Mouse (Mus musculus) heart, embryonic 12.5 days (tissue): ENCODE measurements around the gene Tom1l2. TPM values are rescaled to one million over a fixed set of nuclear protein-coding genes. Genes with fewer than 3 reads are reported as not detected.
A peak's percentile ranks its signal among the peaks of the same experiment; 100 is the strongest.

ENCODE experiments used
- ATAC-seq: fragments of 200-750 bp; cut with Nextera tagmentation; 2 replicates; pipeline ENCODE4 v1.8.0; 2017; ENCODE audit warnings: moderate TSS enrichment, moderate library complexity; ENCODE audit not compliant: insufficient number of reproducible peaks, low FRiP score
- H3K27ac ChIP-seq: fragments of 300-500 bp; sonication (generic); 2 replicates; pipeline ENCODE4 v1.5.1; 2016; ENCODE audit warnings: mild to moderate bottlenecking, moderate library complexity; ENCODE audit not compliant: poor library complexity, severe bottlenecking
- H3K27me3 ChIP-seq: fragments of 300-500 bp; sonication (generic); replicated peaks from 2 replicates; pipeline ENCODE4 v1.6.1; 2016; ENCODE audit warnings: mild to moderate bottlenecking, moderate library complexity
- H3K36me3 ChIP-seq: fragments of 300-500 bp; sonication (generic); 2 replicates; pipeline ENCODE4 v1.6.1; 2016; ENCODE audit warnings: mild to moderate bottlenecking, moderate library complexity
- H3K4me1 ChIP-seq: fragments of 300-500 bp; sonication (generic); replicated peaks from 2 replicates; pipeline ENCODE4 v1.6.1; 2016; ENCODE audit warnings: mild to moderate bottlenecking
- H3K4me2 ChIP-seq: fragments of 300-500 bp; sonication (generic); 2 replicates; pipeline ENCODE4 v1.6.1; 2016; ENCODE audit warnings: mild to moderate bottlenecking, moderate library complexity
- H3K4me3 ChIP-seq: fragments of 300-500 bp; sonication (generic); 2 replicates; pipeline ENCODE4 v1.5.1; 2016; ENCODE audit warnings: mild to moderate bottlenecking
- H3K9ac ChIP-seq: fragments of 300-500 bp; sonication (generic); 2 replicates; pipeline ENCODE4 v1.6.1; 2016; ENCODE audit warnings: mild to moderate bottlenecking, moderate library complexity
- H3K9me3 ChIP-seq: fragments of 300-500 bp; sonication (generic); replicated peaks from 2 replicates; pipeline ENCODE4 v1.6.1; 2016; ENCODE audit warnings: mild to moderate bottlenecking, moderate library complexity
- WGBS: fragments of 180-500 bp; shearing (Covaris S2); methylation state at CpG from one replicate; pipeline ENCODE4 v1.1.7; 2016; 5-methylcytosine and 5-hydroxymethylcytosine counted together
- polyA plus RNA-seq: library from polyadenylated mRNA; unstranded; fragments of >200 nt; fragmentation: Nextera tagmentation; extraction: Ambion mirVana; gene quantifications from 2 replicates; pipeline ENCODE4 v1.2.1, GENCODE M21; 2016

Gene Tom1l2
- polyA plus RNA-seq, 1 experiment from 2014 or later: 32.1 TPM

GRCm38 (mm10) chr11:60202710-60203638, 149.7 kb downstream of the Tom1l2 start:
- Histone ChIP-seq H3K4me1 (peaks cover 39% of the 10 kb centered on the region), H3K27me3 (no peaks in the 10 kb centered on the region), H3K36me3 (peaks cover 90% of the 10 kb centered on the region), H3K9ac (peak overlapping the region; percentile 6; the same call in 1 of the 2 replicates), H3K4me2 (no peak overlapping the region), H3K27ac (no peak overlapping the region), H3K4me3 (no peak overlapping the region), H3K9me3 (no peaks in the 10 kb centered on the region)
- 92% methylated on average over 26 of the region's 26 CpGs for WGBS
- ATAC-seq: no peak

- Histone ChIP-seq H3K27ac (no peak overlapping the region), H3K4me3 (no peak overlapping the region), H3K9me3 (no peaks in the 10 kb centered on the region), H3K4me1 (peaks cover 19% of the 10 kb centered on the region), H3K27me3 (no peaks in the 10 kb centered on the region), H3K36me3 (peaks cover 93% of the 10 kb centered on the region), H3K4me2 (no peak overlapping the region), H3K9ac (no peak overlapping the region)
- WGBS: 86% methylated on average over 11 of the region's 11 CpGs
- ATAC-seq: no peak
Measured at GRCm38 (mm10) chr11:60200384-60200783, 152.3 kb downstream of the Tom1l2 start.

- Histone ChIP-seq H3K27me3 (no peaks in the 10 kb centered on the region), H3K27ac (peak overlapping the region; percentile 6; the same call in 1 of the 2 replicates), H3K4me3 (no peak overlapping the region), H3K9me3 (peaks cover 4% of the 10 kb centered on the region; the same call in 1 of the 2 replicates), H3K36me3 (peaks cover 93% of the 10 kb centered on the region), H3K4me1 (peaks cover 14% of the 10 kb centered on the region), H3K4me2 (no peak overlapping the region; the same call in 1 of the 2 replicates), H3K9ac (peak overlapping the region; percentile 39)
- ATAC-seq: peak; percentile 66
- WGBS: 16% methylated on average over 18 of the region's 18 CpGs
Measured at GRCm38 (mm10) chr11:60199702-60200184, 153.0 kb downstream of the Tom1l2 start.

- WGBS: 87% methylated on average over 12 of the region's 12 CpGs
- H3K4me2 ChIP-seq: no peak overlapping the region
- no peaks in the 10 kb centered on the region for H3K27me3 ChIP-seq
- no peak overlapping the region for H3K9ac ChIP-seq
- H3K27ac ChIP-seq: no peak overlapping the region
- H3K9me3 ChIP-seq: peaks cover 10% of the 10 kb centered on the region
- H3K4me3 ChIP-seq: no peak overlapping the region
- peaks cover 14% of the 10 kb centered on the region for H3K4me1 ChIP-seq
- H3K36me3 ChIP-seq: peaks cover 93% of the 10 kb centered on the region
- ATAC-seq: no peak
Measured at GRCm38 (mm10) chr11:60198651-60199050, 154.1 kb downstream of the Tom1l2 start.

GRCm38 (mm10) chr11:60197998-60198619, 154.6 kb downstream of the Tom1l2 start:
- Histone ChIP-seq H3K4me2 (no peak overlapping the region), H3K4me3 (no peak overlapping the region), H3K4me1 (peaks cover 18% of the 10 kb centered on the region), H3K9ac (no peak overlapping the region), H3K36me3 (peaks cover 93% of the 10 kb centered on the region), H3K9me3 (peaks cover 10% of the 10 kb centered on the region), H3K27ac (no peak overlapping the region), H3K27me3 (no peaks in the 10 kb centered on the region)
- ATAC-seq: no peak
- 82% methylated on average over 24 of the region's 24 CpGs for WGBS

GRCm38 (mm10) chr11:60196344-60196743, 156.4 kb downstream of the Tom1l2 start:
- no peak overlapping the region for H3K4me3 ChIP-seq
- no peak overlapping the region for H3K9ac ChIP-seq
- 0 out of 2 replicates have a peak overlapping the region, but pooled peaks have one; percentile 14 for H3K27ac ChIP-seq
- H3K4me1 ChIP-seq: peaks cover 27% of the 10 kb centered on the region
- WGBS: 81% methylated on average over 5 of the region's 5 CpGs
- no peak overlapping the region for H3K4me2 ChIP-seq
- no peaks in the 10 kb centered on the region for H3K27me3 ChIP-seq
- peaks cover 10% of the 10 kb centered on the region for H3K9me3 ChIP-seq
- H3K36me3 ChIP-seq: peaks cover 92% of the 10 kb centered on the region
- ATAC-seq: no peak

- peaks cover 28% of the 10 kb centered on the region for H3K4me1 ChIP-seq
- peaks cover 92% of the 10 kb centered on the region for H3K36me3 ChIP-seq
- ATAC-seq: no peak
- no peak overlapping the region for H3K4me2 ChIP-seq
- peaks cover 10% of the 10 kb centered on the region for H3K9me3 ChIP-seq
- no peaks in the 10 kb centered on the region for H3K27me3 ChIP-seq
- no peak overlapping the region for H3K9ac ChIP-seq
- H3K4me3 ChIP-seq: no peak overlapping the region
- no peak overlapping the region for H3K27ac ChIP-seq
Measured at GRCm38 (mm10) chr11:60195108-60195507, 157.6 kb downstream of the Tom1l2 start.

GRCm38 (mm10) chr11:60193556-60193955, 159.1 kb downstream of the Tom1l2 start:
- Histone ChIP-seq H3K9me3 (peaks cover 10% of the 10 kb centered on the region), H3K4me2 (no peak overlapping the region), H3K27me3 (no peaks in the 10 kb centered on the region), H3K27ac (no peak overlapping the region), H3K36me3 (peaks cover 97% of the 10 kb centered on the region), H3K9ac (no peak overlapping the region), H3K4me1 (peaks cover 34% of the 10 kb centered on the region), H3K4me3 (no peak overlapping the region)
- ATAC-seq: no peak
- WGBS: 68% methylated on average over 4 of the region's 4 CpGs

- Histone ChIP-seq H3K9me3 (peaks cover 10% of the 10 kb centered on the region), H3K27ac (no peak overlapping the region), H3K4me3 (no peak overlapping the region), H3K36me3 (peaks cover 97% of the 10 kb centered on the region), H3K9ac (no peak overlapping the region), H3K4me1 (peaks cover 34% of the 10 kb centered on the region), H3K27me3 (no peaks in the 10 kb centered on the region), H3K4me2 (no peak overlapping the region)
- 65% methylated on average over 6 of the region's 6 CpGs for WGBS
- no peak for ATAC-seq
Measured at GRCm38 (mm10) chr11:60192534-60192933, 160.2 kb downstream of the Tom1l2 start.

GRCm38 (mm10) chr11:60190055-60190641, 162.6 kb downstream of the Tom1l2 start:
- peaks cover 40% of the 10 kb centered on the region for H3K4me1 ChIP-seq

More at GRCm38 (mm10) chr11:60190055-60190641, 162.6 kb downstream of the Tom1l2 start:
- H3K27ac ChIP-seq: no peak overlapping the region
- H3K36me3 ChIP-seq: peaks cover 99% of the 10 kb centered on the region
- no peak overlapping the region for H3K4me2 ChIP-seq
- WGBS: 81% methylated on average over 17 of the region's 17 CpGs
- no peak for ATAC-seq
- H3K9me3 ChIP-seq: peaks cover 10% of the 10 kb centered on the region
- H3K9ac ChIP-seq: no peak overlapping the region
- no peaks in the 10 kb centered on the region for H3K27me3 ChIP-seq
- H3K4me3 ChIP-seq: no peak overlapping the region
